Mouse (Mus musculus): ENCODE data around the gene Rasgrf2. TPM values are rescaled to one million over a fixed set of nuclear protein-coding genes. Genes with fewer than 3 reads are reported as not detected.

The Rasgrf2 gene
- polyA plus RNA-seq, 1 experiment, result 5.0 TPM

Other genes with a start within 250 kb of the Rasgrf2 start
- not detected in 2 replicates for gene Gm20379, start 174.3 kb upstream of the Rasgrf2 start, polyA plus RNA-seq (2012; rRNA removed)
- 2.3 and 4.6 TPM in 2 replicates for gene Dhfr, start 223.1 kb upstream of the Rasgrf2 start, polyA plus RNA-seq (2012; rRNA removed)
- 3.2 and 4.3 TPM in 2 replicates for gene Msh3, start 223.3 kb upstream of the Rasgrf2 start, polyA plus RNA-seq (2012; rRNA removed)